8 mouse cellular contexts compared by ENCODE assay signal in genomic region chr8:84235746-84236409, GRCm38 (mm10). TPM values are rescaled to one million over a fixed set of nuclear protein-coding genes. Genes with fewer than 3 reads are reported as not detected.
DNase-seq lines count a peak whose midpoint lies in the region; ATAC-seq and TF ChIP-seq lines count a peak whose summit lies in the region.

No protein-coding gene starts in this region.

- peaks cover 39% of the 10 kb centered on the region for H3K36me3 ChIP-seq in embryonic facial prominence, embryonic 13.5 days
- peaks cover 41% of the 10 kb centered on the region for H3K36me3 ChIP-seq in neural tube, embryonic 12.5 days

- no peak for TF ChIP-seq CTCF in cerebellum, adult 2 months (IDR thresholded peaks at IDR 0.05; ENCODE audit: borderline replicate concordance, insufficient read depth, low read depth, low read length)

- H3K27ac ChIP-seq in cerebellum, adult 2 months (ENCODE audit: insufficient read depth, low read length) = no peak overlapping the region
- H3K27ac ChIP-seq in embryonic facial prominence, embryonic 13.5 days = 0 out of 2 replicates have a peak overlapping the region, but pooled peaks have one; percentile 78
- H3K27ac ChIP-seq in neural tube, embryonic 12.5 days = no peak overlapping the region

- H3K9me3 ChIP-seq in embryonic facial prominence, embryonic 13.5 days = no peaks in the 10 kb centered on the region
- no peaks in the 10 kb centered on the region for H3K9me3 ChIP-seq in neural tube, embryonic 12.5 days

- peak overlapping the region; percentile 96 for H3K4me3 ChIP-seq in cerebellum, adult 2 months (replicated peaks; ENCODE audit: insufficient read depth, low read depth, low read length)
- peak overlapping the region; percentile 91 for H3K4me3 ChIP-seq in embryonic facial prominence, embryonic 13.5 days
- H3K4me3 ChIP-seq in neural tube, embryonic 12.5 days = peak overlapping the region; percentile 90

- ATAC-seq in embryonic facial prominence, embryonic 13.5 days (ENCODE audit: insufficient number of reproducible peaks, insufficient read depth, low FRiP score, low TSS enrichment, low read depth) = no peak
- ATAC-seq in neural tube, embryonic 12.5 days (ENCODE audit: low FRiP score, low read depth) = no peak

- no peaks in the 10 kb centered on the region for H3K27me3 ChIP-seq in cerebellum, adult 2 months (ENCODE audit: control insufficient read depth, insufficient read depth, low read length)
- no peaks in the 10 kb centered on the region for H3K27me3 ChIP-seq in embryonic facial prominence, embryonic 13.5 days
- H3K27me3 ChIP-seq in neural tube, embryonic 12.5 days (replicated peaks) = no peaks in the 10 kb centered on the region

- peak; percentile 39 to 43 for DNase-seq in cerebellum, adult 2 months
- DNase-seq in cerebellum, adult 18-20 months = no peak
- peak; percentile 92 for DNase-seq in 3T3-L1 (ENCODE audit: low read depth, low spot score)
- DNase-seq in induced T-regulatory cell, adult 2 months (ENCODE audit: low read depth) = peak; percentile 63
- no peak for DNase-seq in urinary bladder, postnatal 25 days (ENCODE audit: low spot score)
- DNase-seq in thymus, postnatal 10 days (ENCODE audit: low spot score in 2 of 2) = no peak

- H3K4me2 ChIP-seq in embryonic facial prominence, embryonic 13.5 days = peak overlapping the region; percentile 87
- peak overlapping the region; percentile 90 for H3K4me2 ChIP-seq in neural tube, embryonic 12.5 days (replicated peaks)

- peaks cover 6% of the 10 kb centered on the region; the same call in 1 of the 2 replicates for H3K4me1 ChIP-seq in cerebellum, adult 2 months (ENCODE audit: control insufficient read depth, insufficient read depth, low read length)
- peaks cover 25% of the 10 kb centered on the region for H3K4me1 ChIP-seq in embryonic facial prominence, embryonic 13.5 days
- peaks cover 28% of the 10 kb centered on the region for H3K4me1 ChIP-seq in neural tube, embryonic 12.5 days

- peak overlapping the region; percentile 98 for H3K9ac ChIP-seq in embryonic facial prominence, embryonic 13.5 days
- peak overlapping the region; percentile 98 for H3K9ac ChIP-seq in neural tube, embryonic 12.5 days

- under 1% methylated on average over 10 of the region's 10 CpGs for WGBS in cerebellum, adult 2 months
- 30% methylated on average over 10 of the region's 10 CpGs for WGBS in embryonic facial prominence, embryonic 13.5 days
- WGBS in neural tube, embryonic 12.5 days = 29% methylated on average over 10 of the region's 10 CpGs

- TF ChIP-seq POLR2A in cerebellum, adult 2 months (IDR thresholded peaks at IDR 0.05; ENCODE audit: borderline replicate concordance, insufficient read depth, low read length) = no peak

RNA-seq across cellular contexts. Expression of gene Zswim4, which starts 1.0 kb away (rescaled TPM):
- 14.0 TPM in 2 replicates for polyA plus RNA-seq in cerebellum, adult 2 months (2012; rRNA removed)
- 19.6 and 22.6 TPM in 2 replicates for polyA plus RNA-seq in embryonic facial prominence, embryonic 13.5 days (2015; fragmentation: Nextera tagmentation; extraction: Ambion mirVana)
- 52.8 and 57.9 TPM in 2 replicates for polyA plus RNA-seq in neural tube, embryonic 12.5 days (2016; fragmentation: Nextera tagmentation; extraction: Ambion mirVana)

RNA-seq across cellular contexts. Expression of gene D8Ertd738e, which starts 13.6 kb away (rescaled TPM):
- polyA plus RNA-seq in cerebellum, adult 2 months (2012; rRNA removed) = 210 and 226 TPM in 2 replicates
- 318 and 344 TPM in 2 replicates for polyA plus RNA-seq in embryonic facial prominence, embryonic 13.5 days (2015; fragmentation: Nextera tagmentation; extraction: Ambion mirVana)
- 256 and 282 TPM in 2 replicates for polyA plus RNA-seq in neural tube, embryonic 12.5 days (2016; fragmentation: Nextera tagmentation; extraction: Ambion mirVana)

RNA-seq across cellular contexts. Expression of gene Mri1, which starts 21.2 kb away (rescaled TPM):
- 32.9 and 35.5 TPM in 2 replicates for polyA plus RNA-seq in cerebellum, adult 2 months (2012; rRNA removed)
- polyA plus RNA-seq in embryonic facial prominence, embryonic 13.5 days (2015; fragmentation: Nextera tagmentation; extraction: Ambion mirVana) = 62.4 and 69.8 TPM in 2 replicates
- 60.7 and 63.3 TPM in 2 replicates for polyA plus RNA-seq in neural tube, embryonic 12.5 days (2016; fragmentation: Nextera tagmentation; extraction: Ambion mirVana)

RNA-seq across cellular contexts. Expression of gene Ccdc130, which starts 34.3 kb away (rescaled TPM):
- polyA plus RNA-seq in cerebellum, adult 2 months (2012; rRNA removed) = 39.1 and 43.1 TPM in 2 replicates
- 21.6 and 22.2 TPM in 2 replicates for polyA plus RNA-seq in embryonic facial prominence, embryonic 13.5 days (2015; fragmentation: Nextera tagmentation; extraction: Ambion mirVana)
- 18.1 and 25.1 TPM in 2 replicates for polyA plus RNA-seq in neural tube, embryonic 12.5 days (2016; fragmentation: Nextera tagmentation; extraction: Ambion mirVana)

RNA-seq across cellular contexts. Expression of gene Nanos3, which starts 50.9 kb away (rescaled TPM):
- polyA plus RNA-seq in cerebellum, adult 2 months (2012; rRNA removed) = 2.3 and 2.8 TPM in 2 replicates
- 2.9 and 5.2 TPM in 2 replicates for polyA plus RNA-seq in embryonic facial prominence, embryonic 13.5 days (2015; fragmentation: Nextera tagmentation; extraction: Ambion mirVana)
- polyA plus RNA-seq in neural tube, embryonic 12.5 days (2016; fragmentation: Nextera tagmentation; extraction: Ambion mirVana) = 5.3 and 6.3 TPM in 2 replicates

Comparison
In these comparisons a context has a peak if more than half of its experiments do, and no peak if none do; other contexts are left out.
1. DNase-seq: peak in cerebellum, adult 2 months (2 of 2), 3T3-L1 (single experiment) and induced T-regulatory cell, adult 2 months (single experiment); none in cerebellum, adult 18-20 months (0 of 2), urinary bladder, postnatal 25 days (single experiment) and thymus, postnatal 10 days (0 of 2).
2. Peak in every context shown above with its lines, with median percentiles within 50 percentile points of each other: H3K4me3 ChIP-seq.